Mouse (Mus musculus) sigmoid colon, adult 10 weeks (tissue): ENCODE data around the gene Fsd1l. TPM values are rescaled to one million over a fixed set of nuclear protein-coding genes. Genes with fewer than 3 reads are reported as not detected.

Source experiments
- polyA plus RNA-seq: library from polyadenylated mRNA; stranded (reverse); fragments of 350-450 nt; fragmentation: Illumina TruSeq; extraction: RNeasy Lipid Tissue Mini Kit (QIAGEN cat#74804); gene quantifications from one replicate; pipeline ENCODE4 v1.2.3, GENCODE M21; 2014; ENCODE audit warnings: low read depth, low replicate concordance

Gene Fsd1l
- 18.2 TPM for polyA plus RNA-seq

GRCm38 (mm10) chr4:53631316-53632010 is at the start of gene Fsd1l:
TSS of gene Fsd1l (plus strand) at chr4:53631471.

DNA sequence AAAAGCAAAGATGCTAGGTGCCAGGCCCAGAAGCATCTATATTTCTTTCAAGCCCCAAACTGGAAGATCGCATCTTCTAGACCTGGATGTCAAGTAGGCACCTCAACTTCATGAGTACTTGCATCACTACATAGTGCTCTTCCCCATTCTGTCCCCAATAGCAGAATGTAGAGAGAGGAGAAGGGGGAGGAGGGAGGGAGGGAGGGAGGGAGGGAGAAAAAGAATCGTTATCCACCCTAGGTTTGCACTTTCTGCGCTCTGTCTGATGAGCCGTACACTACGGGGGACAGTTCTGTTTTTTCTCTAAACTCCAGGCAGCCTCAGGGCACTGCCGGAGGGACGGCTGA is 82.4 kb downstream of the Fsd1l start, which contains the start of gene Fktn:
Fktn (plus strand) TSS at position 295 of the 347 bp plus-strand sequence.

Other genes starting within 250 kb of the Fsd1l start
- gene Slc44a1, start 191.1 kb upstream of the Fsd1l start, polyA plus RNA-seq = 588 TPM
- gene Fktn, start 82.5 kb downstream of the Fsd1l start, polyA plus RNA-seq = 31.4 TPM
- 0.32 TPM for gene Tal2, start 148.2 kb downstream of the Fsd1l start, polyA plus RNA-seq
- 29.2 TPM for gene Tmem38b, start 194.6 kb downstream of the Fsd1l start, polyA plus RNA-seq